In the genomic region with DNA sequence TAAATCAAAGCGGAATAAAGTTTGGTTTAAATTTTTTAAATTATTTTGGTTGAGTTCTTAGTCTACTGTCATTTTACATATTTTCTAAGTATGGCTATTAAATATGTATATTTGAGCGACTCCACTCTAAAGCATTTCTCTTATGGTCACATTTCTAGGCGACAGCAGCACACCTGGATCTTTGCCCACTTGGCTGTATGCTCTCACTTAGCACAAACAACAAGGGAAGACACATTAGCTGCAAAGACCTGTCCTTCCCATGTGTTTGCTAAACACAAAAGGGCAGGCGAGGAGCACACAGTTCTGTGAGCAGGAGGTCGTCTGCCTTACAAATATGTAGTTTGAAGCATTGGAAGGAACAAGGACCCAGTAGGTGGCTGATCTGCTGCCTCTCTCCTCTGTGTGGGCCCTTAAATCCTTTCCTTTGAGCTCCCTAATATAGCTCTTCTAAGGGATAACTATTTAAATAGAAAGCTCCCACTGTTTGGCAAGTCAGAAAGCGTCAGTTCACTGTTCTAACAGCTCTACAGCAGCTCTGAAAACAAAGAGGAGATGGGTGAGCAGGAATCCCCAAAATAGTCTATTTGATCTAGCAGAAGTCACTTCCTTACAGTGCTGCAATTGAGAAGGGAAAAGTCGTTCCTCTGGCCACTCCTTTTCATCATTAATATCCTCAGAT, we compare ENCODE assay signal across 19 mouse cellular contexts. TPM values are rescaled to one million over a fixed set of nuclear protein-coding genes. Genes with fewer than 3 reads are reported as not detected.
DNase-seq lines count a peak whose midpoint lies in the region; ATAC-seq and TF ChIP-seq lines count a peak whose summit lies in the region.
"Had no signal": no experiment of that assay in that cellular context is flagged by ENCODE, and none has a peak within 500 bp of the region (broad histone marks: within the 10 kb centered on the region; RNA-seq: fewer than 3 reads in every experiment).

No protein-coding gene starts in this region.

- H3K4me3 ChIP-seq in layer of hippocampus, adult 2 months, result no peak overlapping the region
- H3K4me3 ChIP-seq: embryonic facial prominence, embryonic 13.5 days; limb, embryonic 12.5 days; liver, embryonic 13.5 days; midbrain, embryonic 15.5 days had no signal

- no peak for TF ChIP-seq CTCF in layer of hippocampus, adult 2 months (conservative IDR thresholded peaks at IDR 0.05)

- H3K27ac ChIP-seq in layer of hippocampus, adult 2 months, result peak overlapping the region; percentile 48; the same call in 1 of the 2 replicates
- H3K27ac ChIP-seq: embryonic facial prominence, embryonic 13.5 days; limb, embryonic 12.5 days; liver, embryonic 13.5 days; midbrain, embryonic 15.5 days had no signal

- DNase-seq in layer of hippocampus, adult 2 months (ENCODE audit: low spot score in 2 of 2), result no peak
- DNase-seq in layer of hippocampus, adult 8-10 months (ENCODE audit: low spot score in 2 of 2), result no peak
- peak; percentile 79 for DNase-seq in brain, adult 2 months (ENCODE audit: low read depth, low spot score)
- peak; percentile 70 to 72 for DNase-seq in cerebellum, postnatal 10 days
- DNase-seq in gastrocnemius, postnatal 4 days (ENCODE audit: low spot score in 2 of 2), result no peak
- DNase-seq: kidney, adult 9 months; layer of hippocampus, postnatal 36 days; liver, embryonic 13.5 days; right cerebral cortex, postnatal 14 days had no signal

- ATAC-seq in cerebellum, adult (ENCODE audit: insufficient number of reproducible peaks, low FRiP score, low TSS enrichment), result peak; percentile 40; the same call in 1 of the 2 replicates
- ATAC-seq in monocyte, adult 5-6 weeks (replicated peaks; ENCODE audit: insufficient number of reproducible peaks, low FRiP score, low TSS enrichment, poor library complexity, severe bottlenecking), result no peak
- no peak for ATAC-seq in megakaryocyte-erythroid progenitor cell, adult 5-6 weeks (replicated peaks; ENCODE audit: low FRiP score, low TSS enrichment, poor library complexity, severe bottlenecking)
- ATAC-seq: midbrain, embryonic 15.5 days had no signal

RNA-seq across cellular contexts. Expression of a gene that starts 42.6 kb away (rescaled TPM):
- 10 to 100 TPM; 19.4 to 22.0 TPM for total RNA-seq in layer of hippocampus, adult 2 months (2021)
- total RNA-seq in layer of hippocampus, adult 8-10 months (2022), result 10 to 100 TPM; 18.4 to 24.0 (median 19.7) TPM
- total RNA-seq in monocyte, adult 5-6 weeks (2017), result not detected in 3 replicates
- total RNA-seq in gastrocnemius, postnatal 4 days (2021), result under 1 TPM; 0.08 to 0.20 TPM
- total RNA-seq in megakaryocyte-erythroid progenitor cell, adult 5-6 weeks (2014; fragmentation: Nextera tagmentation), result not detected in 2 replicates
- not detected in 2 replicates for total RNA-seq in megakaryocyte-erythroid progenitor cell, adult 5-6 weeks (2017)
- total RNA-seq: ES-E14; granulocyte monocyte progenitor cell, adult 5-6 weeks; hematopoietic stem cell, adult 5-6 weeks; megakaryocyte progenitor cell, adult 5-6 weeks had no signal

Comparison
In these comparisons a context has a peak if more than half of its experiments do, and no peak if none do; other contexts are left out.
1. DNase-seq: peak in brain, adult 2 months (single experiment) and cerebellum, postnatal 10 days (2 of 2); none in layer of hippocampus, adult 2 months (0 of 2), layer of hippocampus, adult 8-10 months (0 of 2) and gastrocnemius, postnatal 4 days (0 of 2).
2. RNA of a gene that starts 42.6 kb away (total RNA-seq): 19.4 to 22.0 TPM in layer of hippocampus, adult 2 months and 18.4 to 24.0 TPM in layer of hippocampus, adult 8-10 months; 0.08 to 0.20 TPM in gastrocnemius, postnatal 4 days, not detected in monocyte, adult 5-6 weeks and not detected in megakaryocyte-erythroid progenitor cell, adult 5-6 weeks; every median in the first group is over 10 times any median in the second.